Mouse (Mus musculus) midbrain, embryonic 15.5 days (tissue): ENCODE measurements around the gene Exog. TPM values are rescaled to one million over a fixed set of nuclear protein-coding genes. Genes with fewer than 3 reads are reported as not detected.

Experiments used
- ATAC-seq: fragments of 200-750 bp; cut with Nextera tagmentation; replicated peaks from 2 replicates; pipeline ENCODE4 v1.8.0; 2017; ENCODE audit warnings: moderate TSS enrichment
- H3K27ac ChIP-seq: fragments of 300-500 bp; sonication (generic); 2 replicates; pipeline ENCODE4 v1.5.1; 2015; ENCODE audit warnings: mild to moderate bottlenecking, inconsistent platforms
- H3K27me3 ChIP-seq: fragments of 300-500 bp; sonication (generic); replicated peaks from 2 replicates; pipeline ENCODE4 v1.6.1; 2015; ENCODE audit warnings: inconsistent platforms
- H3K36me3 ChIP-seq: fragments of 300-500 bp; sonication (generic); replicated peaks from 2 replicates; pipeline ENCODE4 v1.6.1; 2015; ENCODE audit warnings: inconsistent platforms
- H3K4me1 ChIP-seq: fragments of 300-500 bp; sonication (generic); 2 replicates; pipeline ENCODE4 v1.6.1; 2015; ENCODE audit warnings: inconsistent platforms
- H3K4me2 ChIP-seq: fragments of 300-500 bp; sonication (generic); 2 replicates; pipeline ENCODE4 v1.6.1; 2015; ENCODE audit warnings: inconsistent platforms, mild to moderate bottlenecking, moderate library complexity
- H3K4me3 ChIP-seq: fragments of 300-500 bp; sonication (generic); 2 replicates; pipeline ENCODE4 v1.5.1; 2015; ENCODE audit warnings: mild to moderate bottlenecking, inconsistent platforms
- H3K9ac ChIP-seq: fragments of 300-500 bp; sonication (generic); 2 replicates; pipeline ENCODE4 v1.6.1; 2015; ENCODE audit warnings: mild to moderate bottlenecking, inconsistent platforms
- H3K9me3 ChIP-seq: fragments of 300-500 bp; sonication (generic); 2 replicates; pipeline ENCODE4 v1.6.1; 2016; ENCODE audit warnings: inconsistent platforms
- WGBS: fragments of 180-500 bp; shearing (Covaris S2); methylation state at CpG from one replicate; pipeline ENCODE4 v1.1.7; 2015; ENCODE audit warnings: mixed read lengths; 5-methylcytosine and 5-hydroxymethylcytosine counted together
- polyA plus RNA-seq: library from polyadenylated mRNA; unstranded; fragments of >200 nt; fragmentation: Nextera tagmentation; extraction: Ambion mirVana; gene quantifications from 2 replicates; pipeline ENCODE4 v1.2.1, GENCODE M21; 2015

The Exog gene
- polyA plus RNA-seq, 1 experiment from 2014 or later = 53.4 TPM

DNA sequence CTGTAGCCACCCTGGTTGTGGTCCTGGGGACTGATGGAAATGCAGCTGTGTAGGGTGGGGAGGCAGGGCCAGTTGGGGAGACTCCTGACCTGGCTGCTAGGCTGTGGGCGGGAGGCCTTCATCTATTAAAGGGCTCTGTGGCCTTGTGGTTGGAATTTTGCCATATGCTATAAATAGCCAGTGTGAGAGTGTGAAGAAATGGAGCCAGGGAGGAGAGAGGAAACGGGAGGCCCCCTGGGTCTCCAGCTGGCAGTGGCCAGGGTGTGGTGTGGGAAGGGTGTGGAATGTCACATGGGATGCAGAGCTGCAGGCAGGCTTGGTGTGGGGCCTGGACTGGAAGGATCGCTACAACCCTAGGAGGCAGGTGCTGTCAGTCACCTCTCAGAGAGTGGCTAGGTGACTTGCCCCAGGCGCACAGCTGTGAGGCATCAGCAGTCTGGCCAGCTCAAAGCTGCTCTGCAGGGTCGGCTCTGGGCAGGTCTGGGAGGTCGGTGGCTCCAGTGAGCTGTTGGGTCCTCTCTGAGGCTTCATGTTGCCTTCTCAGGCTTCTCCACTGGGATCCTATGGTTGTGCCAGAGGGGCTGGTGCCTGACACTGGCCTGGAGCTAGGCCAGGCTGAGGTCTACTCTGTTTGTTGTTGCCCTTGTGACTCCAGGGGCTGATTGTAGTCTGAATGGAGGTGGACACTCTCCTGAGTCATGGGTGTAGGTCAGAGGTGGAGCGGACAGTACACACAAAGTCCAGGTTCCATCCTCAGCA, 19.3 kb upstream of the Exog start:
- H3K27me3 ChIP-seq = no peaks in the 10 kb centered on the region
- no peak overlapping the region for H3K4me3 ChIP-seq
- no peak for ATAC-seq
- 64% methylated on average over 7 of the region's 7 CpGs for WGBS
- H3K27ac ChIP-seq = no peak overlapping the region
- 0 out of 2 replicates have a peak, but pooled peaks cover 11% of the 10 kb centered on the region for H3K36me3 ChIP-seq
- no peak overlapping the region for H3K9ac ChIP-seq
- H3K4me1 ChIP-seq = peaks cover 37% of the 10 kb centered on the region
- H3K9me3 ChIP-seq = no peaks in the 10 kb centered on the region
- H3K4me2 ChIP-seq = no peak overlapping the region

DNA sequence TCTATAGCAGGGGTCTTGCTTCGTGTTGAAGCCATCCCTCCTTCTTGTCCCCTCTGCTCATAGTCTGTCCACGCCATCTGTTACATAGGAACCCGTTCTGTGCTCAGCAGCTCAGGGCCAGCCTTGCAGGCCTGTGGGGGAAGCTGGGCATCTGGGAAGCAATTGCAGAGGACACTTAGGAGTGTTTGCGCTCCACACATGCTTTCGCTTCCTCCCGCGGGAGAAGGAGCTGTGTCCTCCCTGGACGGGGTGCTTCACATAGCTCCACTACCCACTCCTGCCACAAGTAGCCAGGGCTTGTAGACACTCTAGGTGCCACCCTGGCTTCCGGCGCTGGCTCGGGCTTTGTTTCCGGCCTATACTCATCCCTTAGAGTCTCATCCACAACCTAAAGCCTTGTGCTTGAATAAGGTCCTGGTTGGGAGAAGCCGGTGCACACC, 18.7 kb upstream of the Exog start:
- ATAC-seq = no peak
- 91% methylated on average over 13 of the region's 13 CpGs for WGBS
- no peak overlapping the region for H3K4me3 ChIP-seq

DNA sequence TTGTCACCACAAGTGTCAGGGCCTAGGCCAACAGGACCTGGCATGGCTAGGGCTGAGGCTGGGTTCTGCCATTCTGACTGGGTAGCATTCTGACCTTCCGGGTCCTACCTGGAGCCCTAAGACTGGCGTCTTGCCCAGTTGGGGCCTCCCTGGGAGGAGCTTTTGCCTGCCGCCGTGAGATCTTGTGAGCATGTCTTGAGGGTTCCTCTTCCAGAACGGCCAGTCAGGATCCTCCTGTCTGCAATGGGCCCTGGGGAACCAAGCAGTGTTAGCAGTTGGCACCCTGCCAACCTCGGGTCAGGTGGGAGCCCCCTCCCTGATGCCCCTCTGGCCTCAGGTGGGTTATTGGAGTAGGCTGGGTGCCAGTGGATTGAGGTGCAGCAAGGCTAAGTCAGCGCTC, 18.3 kb upstream of the Exog start:
- H3K4me3 ChIP-seq = no peak overlapping the region
- ATAC-seq = no peak
- H3K27ac ChIP-seq = no peak overlapping the region
- no peak overlapping the region for H3K4me2 ChIP-seq
- WGBS = 79% methylated on average over 7 of the region's 7 CpGs
- H3K36me3 ChIP-seq = peaks cover 14% of the 10 kb centered on the region; the same call in 1 of the 2 replicates
- no peak overlapping the region for H3K9ac ChIP-seq
- peaks cover 29% of the 10 kb centered on the region for H3K4me1 ChIP-seq
- no peaks in the 10 kb centered on the region for H3K27me3 ChIP-seq
- no peaks in the 10 kb centered on the region for H3K9me3 ChIP-seq

More for the DNA sequence above, 18.7 kb upstream of the Exog start:
- H3K27ac ChIP-seq = no peak overlapping the region
- H3K27me3 ChIP-seq = no peaks in the 10 kb centered on the region
- no peaks in the 10 kb centered on the region for H3K9me3 ChIP-seq
- H3K4me1 ChIP-seq = peaks cover 31% of the 10 kb centered on the region
- no peak overlapping the region for H3K4me2 ChIP-seq
- H3K36me3 ChIP-seq = peaks cover 14% of the 10 kb centered on the region; the same call in 1 of the 2 replicates
- no peak overlapping the region for H3K9ac ChIP-seq

DNA sequence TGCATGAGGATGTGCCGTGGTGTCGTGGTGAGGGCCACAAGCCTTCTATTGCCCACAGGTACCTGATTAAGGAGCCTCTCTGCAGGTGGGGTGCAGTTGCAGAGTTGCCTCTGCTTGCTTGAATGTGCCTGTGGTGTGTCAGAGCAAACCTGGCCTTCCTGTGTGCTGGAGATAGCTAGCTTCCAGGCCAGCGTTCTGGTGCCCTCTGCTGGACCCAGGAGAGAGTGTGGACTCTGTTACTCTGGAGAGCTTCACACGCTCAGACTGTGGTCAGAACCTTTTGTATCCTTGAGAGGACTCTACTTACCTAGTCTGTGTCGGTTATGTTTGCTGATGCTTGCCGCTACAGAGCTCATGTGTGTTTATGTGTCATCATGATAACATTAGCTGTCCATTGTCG, 14.4 kb upstream of the Exog start:
- Histone ChIP-seq H3K27me3 (no peaks in the 10 kb centered on the region), H3K4me3 (no peak overlapping the region), H3K4me1 (peaks cover 13% of the 10 kb centered on the region), H3K27ac (no peak overlapping the region), H3K4me2 (no peak overlapping the region), H3K9me3 (no peaks in the 10 kb centered on the region), H3K9ac (no peak overlapping the region), H3K36me3 (peaks cover 32% of the 10 kb centered on the region)
- 59% methylated on average over 7 of the region's 7 CpGs for WGBS
- peak; percentile 69 for ATAC-seq

DNA sequence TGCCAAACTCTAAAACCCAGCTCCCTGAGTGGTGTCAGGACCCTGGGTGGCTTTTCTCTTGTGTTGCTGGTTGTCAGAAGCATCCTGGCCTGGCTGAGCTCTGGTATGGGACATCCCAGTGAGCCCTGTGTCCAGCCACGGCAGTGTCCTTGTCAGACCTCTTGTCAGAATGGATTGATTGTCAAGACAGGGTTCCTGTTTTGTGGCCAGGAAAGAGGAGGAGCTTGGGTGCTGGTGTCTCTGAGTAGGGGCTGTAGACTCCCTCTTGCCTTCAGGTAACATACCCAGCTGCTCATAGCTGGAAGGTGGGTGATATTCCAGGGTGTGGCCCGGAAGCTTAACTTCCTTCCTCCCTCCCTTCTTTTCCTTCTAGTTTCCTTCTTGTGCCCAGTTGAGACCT, 8.9 kb upstream of the Exog start:
- H3K9ac ChIP-seq = no peak overlapping the region
- no peaks in the 10 kb centered on the region for H3K4me1 ChIP-seq
- no peaks in the 10 kb centered on the region for H3K27me3 ChIP-seq
- peaks cover 28% of the 10 kb centered on the region for H3K36me3 ChIP-seq
- H3K9me3 ChIP-seq = no peaks in the 10 kb centered on the region
- H3K4me2 ChIP-seq = no peak overlapping the region
- no peak for ATAC-seq
- H3K4me3 ChIP-seq = no peak overlapping the region
- WGBS = 87% methylated on average over 2 of the region's 2 CpGs
- H3K27ac ChIP-seq = no peak overlapping the region

DNA sequence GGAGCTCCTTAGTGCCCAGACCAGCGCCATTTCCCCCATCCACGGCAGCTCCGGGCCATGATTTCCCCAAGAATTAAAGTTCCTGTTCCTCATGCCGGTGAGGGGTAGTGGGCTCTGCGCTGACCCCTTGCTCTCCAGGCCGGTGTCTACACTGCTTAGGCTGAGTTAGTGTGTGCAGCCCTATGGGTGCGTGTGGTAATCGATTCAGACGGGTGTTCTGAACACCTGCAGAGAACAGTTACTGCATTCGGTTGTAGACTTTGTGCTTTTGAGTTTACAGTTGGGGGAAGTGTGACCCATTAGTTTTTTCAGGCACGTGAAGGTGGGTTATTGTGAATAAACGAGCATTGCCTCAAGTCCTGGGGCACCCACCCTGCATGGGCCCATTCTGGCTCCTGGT, 6.7 kb upstream of the Exog start:
- Histone ChIP-seq H3K4me3 (no peak overlapping the region), H3K9me3 (no peaks in the 10 kb centered on the region), H3K4me1 (no peaks in the 10 kb centered on the region), H3K27me3 (no peaks in the 10 kb centered on the region), H3K27ac (no peak overlapping the region), H3K9ac (no peak overlapping the region), H3K4me2 (no peak overlapping the region), H3K36me3 (peaks cover 21% of the 10 kb centered on the region)
- ATAC-seq = no peak
- WGBS = 95% methylated on average over 12 of the region's 12 CpGs

DNA sequence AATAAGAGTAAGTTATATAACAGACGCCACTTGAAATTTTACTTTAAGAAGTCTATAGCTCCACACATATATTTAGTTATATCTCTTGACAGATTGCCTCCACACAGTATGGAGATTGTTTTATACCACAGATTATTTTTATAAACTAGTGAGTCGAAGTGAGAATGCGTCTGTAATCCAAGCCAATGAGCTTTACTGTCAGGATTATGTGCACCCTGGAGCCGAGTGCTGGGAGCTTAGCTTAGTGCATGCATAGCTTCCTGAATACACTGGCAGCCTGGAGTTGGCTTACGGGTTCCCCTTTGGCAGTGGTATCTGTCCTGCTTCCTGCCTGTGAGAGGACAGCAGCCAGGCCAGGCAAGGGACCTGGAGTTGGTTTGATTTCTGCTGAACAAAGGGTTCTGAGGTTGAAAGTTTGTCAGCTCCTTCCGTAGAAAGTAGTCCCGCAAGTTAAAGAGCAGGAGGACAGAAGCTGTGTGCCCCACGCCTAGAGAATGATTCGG, 6.2 kb upstream of the Exog start:
- Histone ChIP-seq H3K4me3 (no peak overlapping the region), H3K9me3 (no peaks in the 10 kb centered on the region), H3K4me2 (no peak overlapping the region), H3K4me1 (no peaks in the 10 kb centered on the region), H3K36me3 (peaks cover 18% of the 10 kb centered on the region), H3K9ac (no peak overlapping the region), H3K27me3 (no peaks in the 10 kb centered on the region), H3K27ac (no peak overlapping the region)
- 93% methylated on average over 9 of the region's 9 CpGs for WGBS
- no peak for ATAC-seq

DNA sequence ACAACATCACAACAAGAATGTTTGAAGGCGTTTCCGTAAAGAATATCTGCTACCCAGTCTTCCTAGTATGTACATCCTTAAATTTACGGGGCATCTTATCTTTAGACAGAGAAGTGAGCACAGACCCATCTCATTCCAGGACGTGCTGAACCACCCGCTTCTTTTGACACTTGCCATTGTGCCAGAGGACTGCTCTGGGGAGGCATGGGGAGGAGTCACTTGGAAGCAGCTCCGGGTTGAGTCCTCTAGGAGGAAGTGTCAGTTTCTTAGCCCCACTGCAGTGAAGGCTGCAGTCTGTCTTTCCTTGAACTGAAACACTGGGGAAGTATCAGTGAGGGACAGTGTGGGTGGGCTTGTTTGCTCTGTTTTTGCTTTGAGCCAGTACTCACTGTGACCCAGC, 994 bp downstream of the Exog start:
- 37% methylated on average over 6 of the region's 6 CpGs for WGBS
- Histone ChIP-seq H3K27me3 (no peaks in the 10 kb centered on the region), H3K36me3 (peaks cover 22% of the 10 kb centered on the region), H3K9me3 (no peaks in the 10 kb centered on the region), H3K27ac (no peak overlapping the region), H3K9ac (peak overlapping the region; percentile 97), H3K4me2 (peak overlapping the region; percentile 86), H3K4me1 (peaks cover 23% of the 10 kb centered on the region), H3K4me3 (peak overlapping the region; percentile 99)
- no peak for ATAC-seq

DNA sequence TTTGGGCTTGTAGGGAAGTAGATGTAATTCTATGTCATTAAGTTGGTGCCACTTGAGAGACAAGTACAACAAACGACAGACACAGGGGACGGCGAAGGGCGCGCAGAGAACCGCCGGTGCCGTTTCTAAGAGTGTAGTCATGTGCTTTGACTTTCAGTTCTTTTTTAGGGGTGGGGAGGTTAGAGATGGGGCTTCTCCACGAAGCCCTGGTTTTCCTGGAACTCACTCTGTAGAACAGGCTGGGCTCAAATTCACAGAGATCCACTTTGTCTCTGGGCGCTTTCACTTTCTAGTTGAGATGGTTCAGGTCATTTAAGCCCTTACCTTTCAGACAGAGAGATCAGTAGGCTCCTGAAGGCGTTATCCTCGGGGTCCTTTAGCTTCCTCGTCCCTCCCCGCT, 11.2 kb downstream of the Exog start:
- Histone ChIP-seq H3K36me3 (peaks cover 8% of the 10 kb centered on the region), H3K4me2 (no peak overlapping the region), H3K9ac (no peak overlapping the region), H3K9me3 (no peaks in the 10 kb centered on the region), H3K27ac (no peak overlapping the region), H3K4me1 (no peaks in the 10 kb centered on the region), H3K4me3 (no peak overlapping the region), H3K27me3 (no peaks in the 10 kb centered on the region)
- 93% methylated on average over 14 of the region's 14 CpGs for WGBS
- ATAC-seq = no peak

DNA sequence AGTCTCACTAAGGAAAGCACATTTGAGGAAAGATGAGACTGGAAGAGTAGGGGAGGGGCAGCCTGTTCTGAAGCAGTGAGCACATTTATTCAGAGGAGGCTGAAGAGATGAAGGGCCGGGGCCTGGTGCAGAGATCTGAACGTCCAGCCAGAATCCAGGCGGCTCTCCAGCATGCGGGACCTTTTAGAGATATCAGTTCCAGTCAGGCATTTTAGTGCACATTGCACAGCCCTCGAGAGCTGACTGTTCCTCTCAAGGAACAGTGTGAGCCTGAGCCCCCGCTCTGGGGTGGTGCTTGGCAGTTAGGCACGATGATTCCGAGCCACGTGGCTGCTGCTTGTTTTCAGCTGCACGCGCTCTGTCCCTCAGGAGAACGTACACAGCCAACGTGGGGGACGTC, 12.4 kb downstream of the Exog start:
- WGBS = 90% methylated on average over 14 of the region's 14 CpGs
- Histone ChIP-seq H3K4me1 (no peaks in the 10 kb centered on the region), H3K9ac (no peak overlapping the region), H3K4me3 (no peak overlapping the region), H3K36me3 (peaks cover 4% of the 10 kb centered on the region; the same call in 1 of the 2 replicates), H3K27me3 (no peaks in the 10 kb centered on the region), H3K4me2 (no peak overlapping the region), H3K27ac (no peak overlapping the region), H3K9me3 (no peaks in the 10 kb centered on the region)
- ATAC-seq = no peak

DNA sequence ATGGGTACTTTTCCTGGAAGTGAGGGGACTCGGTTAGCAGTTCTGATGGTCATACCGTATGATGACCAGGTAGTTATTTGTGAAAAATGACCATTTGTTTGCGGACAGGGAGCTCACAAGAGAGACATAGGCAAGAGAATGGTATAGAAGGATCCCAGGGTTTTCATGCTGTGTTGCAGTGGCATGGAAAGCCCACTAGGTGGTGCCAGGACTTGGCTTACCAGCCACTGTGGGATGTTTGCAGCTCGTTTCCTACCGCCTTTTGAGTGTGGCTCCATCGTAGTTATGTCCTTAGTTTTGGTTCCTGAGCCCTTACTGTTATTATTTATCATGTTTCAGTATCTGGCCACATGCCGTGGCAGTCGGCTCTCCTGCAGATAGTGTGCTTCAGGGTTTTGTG, 15.7 kb downstream of the Exog start:
- no peaks in the 10 kb centered on the region for H3K27me3 ChIP-seq
- no peak overlapping the region for H3K4me2 ChIP-seq
- H3K9ac ChIP-seq = no peak overlapping the region
- ATAC-seq = 0 out of 2 replicates have a peak, but pooled peaks have one; percentile 69
- no peak overlapping the region for H3K27ac ChIP-seq
- WGBS = 49% methylated on average over 8 of the region's 8 CpGs
- H3K9me3 ChIP-seq = no peaks in the 10 kb centered on the region
- H3K4me3 ChIP-seq = no peak overlapping the region
- H3K4me1 ChIP-seq = no peaks in the 10 kb centered on the region
- H3K36me3 ChIP-seq = peaks cover 17% of the 10 kb centered on the region; the same call in 1 of the 2 replicates

DNA sequence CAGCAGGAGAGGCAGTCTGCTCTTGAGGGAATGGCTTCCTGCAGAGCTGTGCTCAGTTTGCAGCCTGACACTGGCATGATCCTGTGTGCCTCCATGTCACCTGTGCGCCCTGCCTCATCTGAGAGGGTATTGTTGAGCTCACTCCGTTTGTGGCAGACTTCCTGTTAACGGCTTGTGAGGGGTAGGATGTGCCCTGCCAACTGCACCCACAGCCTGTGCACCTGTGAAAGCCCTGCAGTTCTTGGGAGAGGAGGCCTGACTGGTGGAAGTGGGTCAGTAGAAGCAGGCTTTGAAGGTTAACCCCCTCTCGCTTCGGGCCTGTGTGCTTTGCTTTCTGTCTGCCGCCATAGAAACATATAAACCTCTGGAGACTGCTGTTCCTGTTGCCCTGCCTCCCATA, 20.3 kb downstream of the Exog start:
- Histone ChIP-seq H3K9me3 (no peaks in the 10 kb centered on the region), H3K4me3 (no peak overlapping the region), H3K36me3 (peaks cover 21% of the 10 kb centered on the region; the same call in 1 of the 2 replicates), H3K4me1 (no peaks in the 10 kb centered on the region), H3K27me3 (no peaks in the 10 kb centered on the region), H3K4me2 (no peak overlapping the region), H3K27ac (no peak overlapping the region), H3K9ac (no peak overlapping the region)
- no peak for ATAC-seq
- 75% methylated on average over 6 of the region's 6 CpGs for WGBS

DNA sequence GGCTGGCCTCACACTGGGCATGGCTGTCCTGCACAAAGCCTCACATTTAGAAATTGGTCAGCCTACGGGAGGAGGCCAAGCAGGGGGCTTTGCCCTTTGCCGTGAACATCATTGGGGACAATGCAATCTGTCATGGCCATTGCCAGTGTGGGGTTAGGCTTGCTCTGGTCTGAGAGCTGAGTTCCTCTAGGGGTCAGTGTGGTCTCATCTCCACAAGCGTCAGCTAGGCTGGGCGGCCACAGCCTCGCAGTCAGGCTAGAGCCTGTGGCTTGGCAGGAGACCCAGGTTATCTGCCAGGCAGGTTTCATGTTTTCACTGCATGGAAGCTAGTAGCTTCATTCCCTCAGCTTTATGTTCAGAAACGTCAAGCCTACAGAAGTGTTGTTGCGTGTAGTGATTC, 20.9 kb downstream of the Exog start:
- Histone ChIP-seq H3K4me1 (no peaks in the 10 kb centered on the region), H3K36me3 (peaks cover 21% of the 10 kb centered on the region; the same call in 1 of the 2 replicates), H3K9me3 (no peaks in the 10 kb centered on the region), H3K9ac (no peak overlapping the region), H3K4me3 (no peak overlapping the region), H3K27ac (no peak overlapping the region), H3K27me3 (no peaks in the 10 kb centered on the region), H3K4me2 (no peak overlapping the region)
- WGBS = 62% methylated on average over 7 of the region's 7 CpGs
- 0 out of 2 replicates have a peak, but pooled peaks have one; percentile 52 for ATAC-seq
